Mouse (Mus musculus) lung, postnatal 0 days (tissue): ENCODE results near the gene Sde2.
"Not testable (repeated sequence)": the region's sequence is repeated elsewhere in the genome, so short reads cannot be mapped to it uniquely, and the experiment has no call there.

ENCODE experiments used
- CTCF ChIP-seq: IDR thresholded peaks from 2 replicates; pipeline ENCODE4 v1.5.1; 2016; ENCODE audit warnings: antibody characterized with exemption, mild to moderate bottlenecking
- EP300 ChIP-seq: IDR thresholded peaks from 2 replicates; pipeline ENCODE4 v1.6.1; 2016; ENCODE audit warnings: antibody characterized with exemption, mild to moderate bottlenecking, control low read depth

- TF ChIP-seq CTCF, EP300: not testable (repeated sequence)
These were observed 43.4 kb downstream of the Sde2 start for GRCm38 (mm10) chr1:180894088-180894987.
